Mouse (Mus musculus): ENCODE measurements around the gene Zscan4-ps2. TPM values are rescaled to one million over a fixed set of nuclear protein-coding genes. Genes with fewer than 3 reads are reported as not detected.
"Not testable (repeated sequence)": the region's sequence is repeated elsewhere in the genome, so short reads cannot be mapped to it uniquely, and the experiment has no call there.

Gene Zscan4-ps2
- polyA plus RNA-seq (2016; fragmentation: Nextera tagmentation; extraction: Ambion mirVana) = not detected in 2 replicates

DNA sequence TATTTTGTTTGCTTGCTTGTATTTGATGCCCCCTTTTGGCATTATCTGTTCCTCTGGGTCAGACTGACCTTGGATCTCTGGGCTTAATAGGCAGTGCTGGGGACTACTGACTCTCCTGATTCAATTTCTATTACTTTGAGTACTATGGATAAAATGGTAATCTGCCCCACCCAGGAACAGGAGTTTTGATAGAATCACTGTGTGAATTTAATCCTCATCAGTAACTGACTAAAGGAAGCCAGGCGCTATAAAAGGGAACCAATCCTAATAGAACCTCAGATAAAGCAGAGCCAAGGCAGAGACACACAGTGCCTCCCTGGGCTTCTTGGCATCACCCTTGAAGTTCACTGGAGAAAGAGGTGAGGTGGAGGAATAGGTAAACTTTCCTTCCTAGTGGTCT, at the start of gene Zscan4-ps2:
Gene Zscan4-ps2, plus strand, starts transcription at position 301 of the 400 bp plus-strand sequence.
- H3K9ac ChIP-seq (replicated peaks); H3K4me2 ChIP-seq (replicated peaks); H3K27me3 ChIP-seq; H3K36me3 ChIP-seq; H3K9me3 ChIP-seq; H3K4me1 ChIP-seq; H3K27ac ChIP-seq (replicated peaks); H3K4me3 ChIP-seq; ATAC-seq (ENCODE audit: low FRiP score, low read depth): not testable (repeated sequence)
- WGBS = 89% methylated on average over 1 of the region's 1 CpGs

Other genes with a start within 250 kb of the Zscan4-ps2 start
- gene Zscan4e, start 203.6 kb upstream of the Zscan4-ps2 start, polyA plus RNA-seq (2016; fragmentation: Nextera tagmentation; extraction: Ambion mirVana) = not detected in 2 replicates
- not detected in 2 replicates for gene Zscan4f, start 116.4 kb upstream of the Zscan4-ps2 start, polyA plus RNA-seq (2016; fragmentation: Nextera tagmentation; extraction: Ambion mirVana)
- not detected in 2 replicates for gene Zscan4-ps3, start 95.0 kb downstream of the Zscan4-ps2 start, polyA plus RNA-seq (2016; fragmentation: Nextera tagmentation; extraction: Ambion mirVana)
- not detected in 2 replicates for gene Vmn1r72, start 165.8 kb downstream of the Zscan4-ps2 start, polyA plus RNA-seq (2016; fragmentation: Nextera tagmentation; extraction: Ambion mirVana)
- not detected in 2 replicates for gene Vmn1r73, start 216.0 kb downstream of the Zscan4-ps2 start, polyA plus RNA-seq (2016; fragmentation: Nextera tagmentation; extraction: Ambion mirVana)